In genomic region chr15:89195690-89196312, GRCm38 (mm10) we compare ENCODE assay signal across 8 mouse cellular contexts. TPM values are rescaled to one million over a fixed set of nuclear protein-coding genes. Genes with fewer than 3 reads are reported as not detected.
A peak's percentile ranks its signal among the peaks of the same experiment; 100 is the strongest.
DNase-seq lines count a peak whose midpoint lies in the region; ATAC-seq lines count a peak whose summit lies in the region.

No protein-coding gene starts in this region.

- H3K27ac ChIP-seq in hindbrain, embryonic 10.5 days, result peak overlapping the region; percentile 100

- H3K27me3 ChIP-seq in hindbrain, embryonic 10.5 days (ENCODE audit: insufficient read depth, poor library complexity, severe bottlenecking), result no peaks in the 10 kb centered on the region

- H3K4me3 ChIP-seq in hindbrain, embryonic 10.5 days, result peak overlapping the region; percentile 95

- peak; percentile 90 for DNase-seq in MN1 (ENCODE audit: low spot score)
- DNase-seq in cerebellum, adult 8-10 months, result peak; percentile 88
- peak; percentile 88 for DNase-seq in hindbrain, embryonic 10.5 days (ENCODE audit: low spot score)
- DNase-seq in layer of hippocampus, postnatal 25 days (ENCODE audit: extremely low spot score in 1 of 2, low spot score in 1 of 2), result peak; percentile 82 to 90
- DNase-seq in lung, postnatal 25 days (ENCODE audit: low spot score), result peak; percentile 94
- DNase-seq in retina, embryonic 14.5 days (ENCODE audit: low spot score), result peak; percentile 84
- DNase-seq in thymus, postnatal 4 days, result peak; percentile 94

- no peaks in the 10 kb centered on the region for H3K9me3 ChIP-seq in hindbrain, embryonic 10.5 days

- under 1% methylated on average over 25 of the region's 25 CpGs for whole genome bisulfite sequencing in hindbrain, embryonic 10.5 days

- peaks cover 24% of the 10 kb centered on the region for H3K36me3 ChIP-seq in hindbrain, embryonic 10.5 days

- peaks cover 23% of the 10 kb centered on the region for H3K4me1 ChIP-seq in hindbrain, embryonic 10.5 days (replicated peaks)

- peak; percentile 88 for ATAC-seq in frontal cortex, adult (ENCODE audit: low TSS enrichment)

RNA-seq across cellular contexts. Expression of gene Dennd6b, which starts 0.5 kb away (rescaled TPM):
- 29.7 and 40.1 TPM in 2 replicates for polyA plus RNA-seq in hindbrain, embryonic 10.5 days (2016; fragmentation: Nextera tagmentation; extraction: Ambion mirVana)
- total RNA-seq in layer of hippocampus, postnatal 25 days (2021), result 10 to 100 TPM; 33.3 to 42.0 TPM

RNA-seq across cellular contexts. Expression of gene Plxnb2, which starts 15.2 kb away (rescaled TPM):
- polyA plus RNA-seq in hindbrain, embryonic 10.5 days (2016; fragmentation: Nextera tagmentation; extraction: Ambion mirVana), result 133 and 155 TPM in 2 replicates
- 10 to 100 TPM; 50.0 to 56.5 TPM for total RNA-seq in layer of hippocampus, postnatal 25 days (2021)

RNA-seq across cellular contexts. Expression of gene Ppp6r2, which starts 15.6 kb away (rescaled TPM):
- 27.2 and 45.7 TPM in 2 replicates for polyA plus RNA-seq in hindbrain, embryonic 10.5 days (2016; fragmentation: Nextera tagmentation; extraction: Ambion mirVana)
- total RNA-seq in layer of hippocampus, postnatal 25 days (2021), result 100 to 1,000 TPM; 164 to 166 TPM

RNA-seq across cellular contexts. Expression of gene Mapk11, which starts 46.4 kb away (rescaled TPM):
- polyA plus RNA-seq in hindbrain, embryonic 10.5 days (2016; fragmentation: Nextera tagmentation; extraction: Ambion mirVana), result 34.9 and 46.6 TPM in 2 replicates
- total RNA-seq in layer of hippocampus, postnatal 25 days (2021), result 10 to 100 TPM; 20.3 to 24.8 TPM

RNA-seq across cellular contexts. Expression of gene Mapk12, which starts 55.3 kb away (rescaled TPM):
- polyA plus RNA-seq in hindbrain, embryonic 10.5 days (2016; fragmentation: Nextera tagmentation; extraction: Ambion mirVana), result 23.7 and 28.5 TPM in 2 replicates
- total RNA-seq in layer of hippocampus, postnatal 25 days (2021), result 1 to 10 TPM; 2.7 to 5.1 TPM

Comparison
In these comparisons a context has a peak if more than half of its experiments do, and no peak if none do; other contexts are left out.
1. Peak in every context shown above with its lines: DNase-seq, ATAC-seq, H3K4me3 ChIP-seq and H3K27ac ChIP-seq.